Mouse (Mus musculus) lung, adult 2 months (tissue): ENCODE data around the gene Zgrf1.

Experiments used
- CTCF ChIP-seq: fragments of 200-500 bp; IDR thresholded peaks from 2 replicates; pipeline ENCODE4 v1.5.1; 2011; ENCODE audit warnings: mild to moderate bottlenecking, low read length, control low read depth; ENCODE audit not compliant: insufficient read depth
- POLR2A ChIP-seq: fragments of 200-500 bp; IDR thresholded peaks from 2 replicates; pipeline ENCODE4 v1.6.1; 2011; ENCODE audit warnings: low read depth, mild to moderate bottlenecking, control low read depth, low read length, borderline replicate concordance; ENCODE audit errors: extremely low read depth

DNA sequence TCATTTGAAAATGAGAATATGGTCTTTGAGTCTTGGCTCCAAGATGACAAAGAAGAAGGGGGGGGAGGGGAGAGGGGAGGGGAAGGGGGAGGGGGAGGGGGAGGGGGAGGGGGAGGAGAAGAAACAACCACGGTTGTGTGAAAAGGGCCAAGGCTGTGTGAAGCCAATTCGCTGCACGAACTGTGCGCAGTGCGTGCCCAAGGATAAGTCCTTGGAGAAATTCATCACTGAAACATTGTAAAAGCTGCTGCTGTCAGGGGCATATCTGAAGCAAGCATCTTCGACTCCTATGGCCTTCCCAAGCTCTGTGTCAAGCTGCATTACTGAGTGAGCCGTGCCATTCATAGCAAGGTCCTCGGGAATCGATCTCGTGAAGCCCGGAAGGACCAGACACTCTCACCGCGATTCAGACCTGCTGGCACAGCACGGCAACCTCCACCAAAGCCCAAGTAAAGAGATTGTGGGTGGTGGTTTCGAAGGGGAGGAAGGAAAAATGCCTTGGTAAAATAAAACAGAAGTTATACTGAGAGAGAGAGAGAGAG, 40.4 kb upstream of the Zgrf1 start:
- TF ChIP-seq POLR2A (no peak), CTCF (no peak)
